Mouse (Mus musculus) lung, embryonic 15.5 days (tissue): ENCODE results near the gene Gcnt3. TPM values are rescaled to one million over a fixed set of nuclear protein-coding genes. Genes with fewer than 3 reads are reported as not detected.

Experiments
- ATAC-seq: fragments of 200-750 bp; cut with Nextera tagmentation; 2 replicates; pipeline ENCODE4 v1.8.0; 2017; ENCODE audit warnings: moderate number of reproducible peaks, borderline replicate concordance; ENCODE audit not compliant: low FRiP score, low TSS enrichment; ENCODE audit errors: extremely low read depth
- H3K27ac ChIP-seq: fragments of 300-500 bp; sonication (generic); 2 replicates; pipeline ENCODE4 v1.5.1; 2015; ENCODE audit warnings: moderate library complexity, mild to moderate bottlenecking, inconsistent platforms
- H3K27me3 ChIP-seq: fragments of 300-500 bp; sonication (generic); 2 replicates; pipeline ENCODE4 v1.6.1; 2015; ENCODE audit warnings: inconsistent platforms
- H3K36me3 ChIP-seq: fragments of 300-500 bp; sonication (generic); 2 replicates; pipeline ENCODE4 v1.6.1; 2015; ENCODE audit warnings: inconsistent platforms
- H3K4me1 ChIP-seq: fragments of 300-500 bp; sonication (generic); 2 replicates; pipeline ENCODE4 v1.6.1; 2015; ENCODE audit warnings: inconsistent platforms
- H3K4me2 ChIP-seq: fragments of 300-500 bp; sonication (generic); 2 replicates; pipeline ENCODE4 v1.6.1; 2015; ENCODE audit warnings: inconsistent platforms, mild to moderate bottlenecking, moderate library complexity
- H3K4me3 ChIP-seq: fragments of 300-500 bp; sonication (generic); 2 replicates; pipeline ENCODE4 v1.5.1; 2015; ENCODE audit warnings: mild to moderate bottlenecking, inconsistent platforms
- H3K9ac ChIP-seq: fragments of 300-500 bp; sonication (generic); 2 replicates; pipeline ENCODE4 v1.6.1; 2015; ENCODE audit warnings: inconsistent platforms
- H3K9me3 ChIP-seq: fragments of 300-500 bp; sonication (generic); 2 replicates; pipeline ENCODE4 v1.6.1; 2016; ENCODE audit warnings: inconsistent platforms
- WGBS: fragments of 180-500 bp; shearing (Covaris S2); methylation state at CpG from one replicate; pipeline ENCODE4 v1.1.7; 2015; 5-methylcytosine and 5-hydroxymethylcytosine counted together
- polyA plus RNA-seq: library from polyadenylated mRNA; unstranded; fragments of >200 nt; fragmentation: Nextera tagmentation; extraction: Ambion mirVana; gene quantifications from 2 replicates; pipeline ENCODE4 v1.2.1, GENCODE M21; 2015

The Gcnt3 gene
- polyA plus RNA-seq, 1 experiment from 2014 or later, result 0.10 TPM

GRCm38 (mm10) chr9:70067497-70067896 is 29.6 kb upstream of the Gcnt3 start:
- Histone ChIP-seq H3K9me3 (no peaks in the 10 kb centered on the region), H3K4me3 (no peak overlapping the region), H3K4me1 (0 out of 2 replicates have a peak, but pooled peaks cover 5% of the 10 kb centered on the region), H3K36me3 (no peaks in the 10 kb centered on the region), H3K27ac (no peak overlapping the region), H3K9ac (no peak overlapping the region), H3K27me3 (no peaks in the 10 kb centered on the region), H3K4me2 (no peak overlapping the region)
- ATAC-seq, result no peak
- 85% methylated on average over 3 of the region's 3 CpGs for WGBS

DNA sequence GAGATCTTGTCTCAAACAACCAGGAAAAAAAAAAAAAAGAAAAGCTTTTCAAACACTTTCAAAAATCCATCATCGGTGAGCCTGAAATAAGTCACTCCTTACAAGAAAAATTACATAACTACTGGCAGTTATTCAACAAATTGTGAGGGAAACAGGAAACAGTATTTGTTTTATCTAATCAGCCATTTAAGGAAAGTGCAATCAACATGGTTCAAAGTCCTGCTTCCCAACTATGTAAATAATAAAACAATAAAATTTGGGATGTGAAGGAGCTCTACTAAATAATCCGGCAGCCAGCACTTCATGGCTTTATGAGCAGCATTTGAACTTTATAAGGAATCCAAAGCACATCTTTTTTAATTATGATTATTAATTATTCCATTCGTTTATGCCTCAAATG is 24.1 kb upstream of the Gcnt3 start:
- no peak overlapping the region for H3K9ac ChIP-seq
- no peak overlapping the region for H3K4me2 ChIP-seq
- WGBS, result 35% methylated on average over 3 of the region's 3 CpGs
- no peak overlapping the region for H3K4me3 ChIP-seq
- no peaks in the 10 kb centered on the region for H3K36me3 ChIP-seq
- no peak overlapping the region for H3K27ac ChIP-seq
- no peaks in the 10 kb centered on the region for H3K4me1 ChIP-seq
- no peak for ATAC-seq
- no peaks in the 10 kb centered on the region for H3K9me3 ChIP-seq
- no peaks in the 10 kb centered on the region for H3K27me3 ChIP-seq

DNA sequence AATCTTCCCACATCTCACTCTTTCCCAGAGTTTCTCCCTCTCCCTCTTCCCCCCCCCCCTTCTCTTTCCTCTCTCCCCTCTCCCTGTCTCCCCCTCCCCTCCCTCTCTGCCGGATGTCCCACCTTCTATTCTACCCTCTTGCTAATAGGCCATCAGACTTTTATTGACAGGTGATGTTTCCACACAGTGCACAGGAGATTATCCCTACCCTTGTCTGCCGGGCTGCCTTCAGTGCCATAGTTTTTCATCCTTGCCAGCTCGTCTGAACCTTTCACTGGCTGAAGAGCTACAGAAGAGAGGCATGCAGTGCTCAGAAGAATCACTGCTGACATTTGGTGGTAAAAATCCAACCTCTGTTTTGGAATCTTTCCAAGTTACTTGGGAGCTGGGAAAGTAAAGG is 15.5 kb upstream of the Gcnt3 start:
- no peak overlapping the region for H3K4me2 ChIP-seq
- no peaks in the 10 kb centered on the region for H3K27me3 ChIP-seq
- no peak overlapping the region for H3K9ac ChIP-seq
- H3K9me3 ChIP-seq, result no peaks in the 10 kb centered on the region
- ATAC-seq, result no peak
- peaks cover 24% of the 10 kb centered on the region for H3K4me1 ChIP-seq
- no peak overlapping the region for H3K27ac ChIP-seq
- H3K36me3 ChIP-seq, result no peaks in the 10 kb centered on the region
- 26% methylated on average over 3 of the region's 3 CpGs for WGBS
- no peak overlapping the region for H3K4me3 ChIP-seq

- H3K27ac ChIP-seq, result no peak overlapping the region
- peaks cover 31% of the 10 kb centered on the region for H3K4me1 ChIP-seq
- WGBS, result 57% methylated on average over 3 of the region's 3 CpGs
- ATAC-seq, result no peak
- no peak overlapping the region for H3K4me3 ChIP-seq
- H3K9ac ChIP-seq, result no peak overlapping the region
- H3K27me3 ChIP-seq, result no peaks in the 10 kb centered on the region
- H3K36me3 ChIP-seq, result no peaks in the 10 kb centered on the region
- no peak overlapping the region for H3K4me2 ChIP-seq
- no peaks in the 10 kb centered on the region for H3K9me3 ChIP-seq
Measured at GRCm38 (mm10) chr9:70052730-70053129, 14.8 kb upstream of the Gcnt3 start.

- Histone ChIP-seq H3K4me2 (peak overlapping the region; percentile 17; the same call in 1 of the 2 replicates), H3K4me3 (no peak overlapping the region), H3K9ac (no peak overlapping the region), H3K36me3 (no peaks in the 10 kb centered on the region), H3K27ac (no peak overlapping the region), H3K27me3 (no peaks in the 10 kb centered on the region), H3K4me1 (peaks cover 29% of the 10 kb centered on the region), H3K9me3 (no peaks in the 10 kb centered on the region)
- no peak for ATAC-seq
- 10% methylated on average over 8 of the region's 8 CpGs for WGBS
Measured at GRCm38 (mm10) chr9:70049839-70050238, 12.0 kb upstream of the Gcnt3 start.

DNA sequence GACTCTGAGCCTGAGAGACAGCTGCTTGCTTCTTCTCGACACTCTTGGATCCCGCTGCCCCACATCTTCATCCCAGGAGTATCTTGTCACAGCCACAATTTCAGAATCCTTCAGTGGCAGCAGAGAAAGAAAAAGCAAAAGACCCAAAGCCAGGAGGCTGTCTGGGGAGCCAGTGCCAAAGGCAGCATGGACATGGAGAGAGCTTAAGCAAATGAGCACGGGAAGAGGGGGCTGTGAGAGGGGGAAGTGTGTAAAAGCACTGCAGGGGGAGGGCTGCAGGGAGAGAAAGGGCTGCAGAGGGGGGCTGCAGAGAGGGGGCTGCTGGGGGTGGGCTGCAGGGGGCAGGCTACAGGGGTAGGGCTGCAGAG is 11.5 kb upstream of the Gcnt3 start:
- Histone ChIP-seq H3K27me3 (no peaks in the 10 kb centered on the region), H3K4me1 (peaks cover 29% of the 10 kb centered on the region), H3K36me3 (no peaks in the 10 kb centered on the region), H3K4me2 (peak overlapping the region; percentile 17; the same call in 1 of the 2 replicates), H3K9ac (no peak overlapping the region), H3K9me3 (no peaks in the 10 kb centered on the region), H3K27ac (peak overlapping the region; percentile 59; the same call in 1 of the 2 replicates), H3K4me3 (no peak overlapping the region)
- 17% methylated on average over 3 of the region's 3 CpGs for WGBS
- ATAC-seq, result peak; percentile 57; the same call in 1 of the 2 replicates

DNA sequence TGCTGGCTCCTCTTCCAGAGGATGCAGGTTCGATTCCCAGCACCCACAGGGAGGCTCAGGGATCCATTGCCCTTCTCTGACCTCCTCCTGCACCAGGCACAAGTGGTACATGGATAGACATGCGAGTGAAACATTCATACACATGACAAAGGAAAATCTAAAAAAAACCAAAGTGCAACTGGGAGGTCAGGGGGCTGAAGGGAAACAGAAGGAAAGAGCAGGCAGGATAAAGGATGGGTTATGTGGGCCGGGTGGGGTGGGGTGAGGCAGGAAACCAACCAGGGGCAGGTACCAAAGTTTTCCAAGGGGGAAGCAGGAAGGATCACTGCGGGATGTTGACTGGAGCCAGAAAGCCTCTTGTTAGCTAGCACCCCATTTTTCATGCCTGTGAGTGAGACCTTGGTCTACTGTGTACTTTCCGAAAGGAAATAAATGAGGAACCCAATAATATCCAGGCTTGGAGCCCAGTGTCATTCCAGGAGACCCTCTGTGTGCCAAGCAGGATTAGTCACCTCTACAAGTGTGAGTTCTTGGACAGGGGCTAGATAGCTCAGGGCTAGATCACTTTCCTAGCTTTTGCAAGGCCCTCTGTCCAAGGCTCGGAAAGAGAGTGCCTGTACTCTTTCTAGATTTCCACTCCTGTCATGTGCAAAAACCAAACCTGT is 11.0 kb upstream of the Gcnt3 start:
- Histone ChIP-seq H3K9me3 (no peaks in the 10 kb centered on the region), H3K27me3 (no peaks in the 10 kb centered on the region), H3K27ac (peak overlapping the region; percentile 59; the same call in 1 of the 2 replicates), H3K9ac (no peak overlapping the region), H3K4me2 (no peak overlapping the region), H3K4me1 (peaks cover 29% of the 10 kb centered on the region), H3K36me3 (no peaks in the 10 kb centered on the region), H3K4me3 (no peak overlapping the region)
- 34% methylated on average over 6 of the region's 6 CpGs for WGBS
- peak; percentile 58; the same call in 1 of the 2 replicates for ATAC-seq

DNA sequence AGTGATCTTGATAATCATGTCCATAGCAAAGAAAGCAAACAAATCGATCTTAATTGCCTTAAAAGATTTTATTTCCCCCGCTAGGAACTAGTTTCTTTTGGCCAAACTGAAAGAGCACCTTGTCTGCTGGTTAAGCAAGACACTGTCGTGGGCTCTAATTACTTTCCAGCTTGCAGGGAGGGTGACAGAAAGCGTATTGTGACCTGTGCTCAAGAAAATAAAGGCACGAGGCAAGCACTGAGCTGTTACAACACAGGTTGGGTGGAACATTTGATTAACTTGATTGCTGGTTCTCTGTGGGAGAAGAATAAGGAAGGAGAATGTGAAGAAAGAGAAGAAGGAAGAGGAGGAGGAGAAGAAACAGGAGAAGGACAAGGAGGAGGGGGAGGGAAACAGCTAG is 10.4 kb upstream of the Gcnt3 start:
- 41% methylated on average over 5 of the region's 5 CpGs for WGBS
- no peak overlapping the region for H3K4me2 ChIP-seq
- no peak overlapping the region for H3K4me3 ChIP-seq
- H3K9ac ChIP-seq, result no peak overlapping the region
- peaks cover 29% of the 10 kb centered on the region for H3K4me1 ChIP-seq
- no peaks in the 10 kb centered on the region for H3K27me3 ChIP-seq
- H3K27ac ChIP-seq, result peak overlapping the region; percentile 59
- no peak for ATAC-seq
- no peaks in the 10 kb centered on the region for H3K9me3 ChIP-seq
- no peaks in the 10 kb centered on the region for H3K36me3 ChIP-seq

GRCm38 (mm10) chr9:70047839-70048238 is 10.0 kb upstream of the Gcnt3 start:
- Histone ChIP-seq H3K9ac (no peak overlapping the region), H3K36me3 (no peaks in the 10 kb centered on the region), H3K27me3 (no peaks in the 10 kb centered on the region), H3K4me2 (no peak overlapping the region), H3K9me3 (no peaks in the 10 kb centered on the region), H3K4me3 (no peak overlapping the region), H3K27ac (0 out of 2 replicates have a peak overlapping the region, but pooled peaks have one; percentile 59), H3K4me1 (peaks cover 29% of the 10 kb centered on the region)
- ATAC-seq, result no peak
- 29% methylated on average over 3 of the region's 3 CpGs for WGBS

GRCm38 (mm10) chr9:70046255-70046654 is 8.4 kb upstream of the Gcnt3 start:
- Histone ChIP-seq H3K9ac (no peak overlapping the region), H3K36me3 (no peaks in the 10 kb centered on the region), H3K4me1 (peaks cover 29% of the 10 kb centered on the region), H3K27ac (no peak overlapping the region), H3K4me3 (no peak overlapping the region), H3K27me3 (no peaks in the 10 kb centered on the region), H3K4me2 (no peak overlapping the region), H3K9me3 (no peaks in the 10 kb centered on the region)
- 63% methylated on average over 6 of the region's 6 CpGs for WGBS
- no peak for ATAC-seq

DNA sequence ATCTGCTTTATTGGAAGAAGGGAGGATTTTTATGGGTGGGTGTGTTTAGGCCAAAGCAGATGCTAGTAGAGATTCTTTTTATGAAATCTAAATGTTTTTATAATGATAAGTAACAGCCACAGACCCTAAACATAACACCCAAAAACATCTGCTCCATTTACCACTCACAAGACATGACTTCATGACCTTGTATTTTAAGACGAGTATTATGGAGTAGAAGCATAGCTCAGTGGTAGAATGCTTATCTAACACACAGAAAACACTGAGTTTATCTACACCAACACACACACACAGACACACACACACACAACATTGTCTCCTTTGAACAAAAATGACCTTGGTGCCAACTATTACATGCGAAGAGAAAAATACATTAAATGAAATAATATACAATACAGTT is 7.0 kb upstream of the Gcnt3 start:
- Histone ChIP-seq H3K4me3 (no peak overlapping the region), H3K27me3 (no peaks in the 10 kb centered on the region), H3K4me1 (peaks cover 23% of the 10 kb centered on the region), H3K9ac (no peak overlapping the region), H3K27ac (no peak overlapping the region), H3K4me2 (no peak overlapping the region), H3K36me3 (no peaks in the 10 kb centered on the region), H3K9me3 (no peaks in the 10 kb centered on the region)
- ATAC-seq, result no peak
- 50% methylated on average over 2 of the region's 2 CpGs for WGBS

GRCm38 (mm10) chr9:70042935-70043334 is 5.0 kb upstream of the Gcnt3 start:
- Histone ChIP-seq H3K9ac (no peak overlapping the region), H3K27ac (no peak overlapping the region), H3K36me3 (no peaks in the 10 kb centered on the region), H3K4me3 (no peak overlapping the region), H3K9me3 (no peaks in the 10 kb centered on the region), H3K4me2 (no peak overlapping the region), H3K4me1 (peaks cover 5% of the 10 kb centered on the region), H3K27me3 (no peaks in the 10 kb centered on the region)
- no peak for ATAC-seq
- WGBS, result 75% methylated on average over 1 of the region's 1 CpGs

GRCm38 (mm10) chr9:70042137-70042536 is 4.2 kb upstream of the Gcnt3 start:
- Histone ChIP-seq H3K9me3 (no peaks in the 10 kb centered on the region), H3K4me1 (no peaks in the 10 kb centered on the region), H3K4me3 (no peak overlapping the region), H3K27ac (no peak overlapping the region), H3K36me3 (no peaks in the 10 kb centered on the region), H3K4me2 (no peak overlapping the region), H3K9ac (no peak overlapping the region), H3K27me3 (no peaks in the 10 kb centered on the region)
- WGBS, result 90% methylated on average over 4 of the region's 4 CpGs
- ATAC-seq, result no peak
